Mouse (Mus musculus): ENCODE data around the gene H2-T22.
"Not testable (repeated sequence)": the region's sequence is repeated elsewhere in the genome, so short reads cannot be mapped to it uniquely, and the experiment has no call there.

H2-T22 gene

GRCm38 (mm10) chr17:36042610-36043169, at the start of gene H2-T22, which contains the start of gene Gm6034:
TSS of gene H2-T22 (minus strand) at chr17:36042747.
TSS of gene Gm6034 (plus strand) at chr17:36042961.
- DNase-seq (ENCODE audit: extremely low read depth, low read depth, low spot score), result peak; percentile 50

DNA sequence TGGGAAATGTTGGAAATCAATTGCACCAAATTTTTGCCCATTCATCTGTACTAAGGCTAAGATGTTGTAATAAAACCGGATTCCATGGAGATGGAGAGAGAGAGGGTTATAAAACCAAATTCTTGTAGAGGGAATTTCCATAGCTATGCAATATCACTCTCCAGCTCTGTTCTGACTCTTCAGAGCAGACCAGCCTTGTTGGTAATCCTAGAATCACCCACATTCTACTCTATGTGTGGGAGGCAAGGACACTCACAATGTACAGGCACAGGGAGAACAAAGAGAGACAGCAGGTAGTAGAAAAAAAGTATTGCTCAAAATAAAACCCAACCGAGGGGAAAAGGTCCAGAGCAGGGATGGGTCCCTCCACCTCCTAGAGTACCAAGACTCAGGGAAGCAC, 49.4 kb upstream of the H2-T22 start:
- not testable (repeated sequence) for DNase-seq (ENCODE audit: extremely low read depth, low read depth, low spot score)

DNA sequence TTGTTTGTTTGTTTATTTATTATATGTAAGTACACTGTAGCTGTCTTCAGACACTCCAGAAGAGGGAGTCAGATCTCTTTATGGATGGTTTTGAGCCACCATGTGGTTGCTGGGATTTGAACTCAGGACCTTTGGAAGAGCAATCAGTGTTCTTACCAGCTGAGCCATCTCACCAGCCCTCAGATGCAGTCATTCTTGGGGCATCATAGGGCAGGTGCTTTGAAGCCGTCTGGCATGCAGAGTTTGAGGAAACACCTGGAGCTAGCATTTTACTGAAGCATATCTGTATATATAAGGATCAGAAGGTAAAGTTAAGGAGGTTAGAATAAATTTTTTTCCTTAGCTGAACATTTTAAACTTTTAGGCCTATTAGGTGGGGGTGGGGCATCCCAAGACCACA, 43.4 kb upstream of the H2-T22 start:
- DNase-seq (ENCODE audit: extremely low read depth, low read depth, low spot score), result not testable (repeated sequence)

DNA sequence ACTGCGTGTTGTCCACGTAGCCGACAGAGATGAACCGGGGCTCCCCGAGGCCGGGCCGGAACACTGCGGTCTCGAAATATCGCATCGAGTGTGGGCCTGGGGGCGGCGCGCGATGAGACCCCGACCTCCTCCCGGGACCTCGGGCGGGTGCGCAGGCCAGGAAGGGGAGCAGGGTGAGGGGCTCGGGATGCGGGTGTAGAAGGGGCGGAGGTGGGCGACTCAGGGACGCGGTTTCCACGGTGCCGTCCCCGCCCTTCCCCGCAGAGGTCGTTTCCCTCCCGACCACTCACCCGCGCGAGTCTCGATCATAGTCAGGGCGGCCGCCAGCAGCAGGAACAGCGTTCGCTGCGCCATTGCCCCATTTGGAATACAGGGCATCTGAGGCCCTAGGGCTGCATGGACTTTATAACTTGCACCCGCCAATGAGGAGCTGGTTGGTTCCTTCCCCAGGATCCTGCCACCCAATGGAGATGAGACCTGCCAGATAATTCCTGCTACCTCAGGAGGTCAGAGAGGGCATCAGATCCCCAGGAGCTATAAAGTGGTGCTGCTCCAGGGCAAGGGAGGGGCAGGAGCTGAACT, 41.4 kb upstream of the H2-T22 start:
- DNase-seq (ENCODE audit: extremely low read depth, low read depth, low spot score), result no peak

- DNase-seq (ENCODE audit: extremely low read depth, low read depth, low spot score), result no peak
Measured at GRCm38 (mm10) chr17:36083266-36083869, 40.8 kb upstream of the H2-T22 start.

GRCm38 (mm10) chr17:36082519-36083232, 40.1 kb upstream of the H2-T22 start:
- not testable (repeated sequence) for DNase-seq (ENCODE audit: extremely low read depth, low read depth, low spot score)

GRCm38 (mm10) chr17:36081901-36082300, 39.4 kb upstream of the H2-T22 start:
- not testable (repeated sequence) for DNase-seq (ENCODE audit: extremely low read depth, low read depth, low spot score)

DNA sequence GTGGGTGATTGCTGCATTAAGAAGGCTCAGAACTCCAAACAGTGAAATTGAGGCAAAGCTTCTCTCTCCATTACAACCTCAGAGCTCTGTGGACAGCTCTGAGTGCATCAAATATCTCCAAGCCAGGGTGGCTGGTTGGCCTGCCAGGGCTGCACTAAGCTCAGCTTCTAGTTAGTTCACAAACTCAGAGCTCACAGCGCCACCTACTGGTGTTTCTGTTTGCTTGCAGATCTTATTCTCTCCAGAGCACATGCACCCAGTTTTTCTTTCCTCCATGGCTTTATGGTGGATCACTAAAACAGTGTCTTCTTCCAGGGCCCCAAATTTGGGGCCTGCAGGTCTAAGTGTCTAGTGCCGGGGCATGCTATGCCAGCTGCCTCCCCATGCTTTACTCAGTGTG, 18.3 kb upstream of the H2-T22 start:
- DNase-seq (ENCODE audit: extremely low read depth, low read depth, low spot score), result no peak

- DNase-seq (ENCODE audit: extremely low read depth, low read depth, low spot score), result not testable (repeated sequence)
Measured at GRCm38 (mm10) chr17:36058362-36058761, 15.8 kb upstream of the H2-T22 start, which contains the start of gene Gm11127. TSS of gene Gm11127 (minus strand) at chr17:36058371.

DNA sequence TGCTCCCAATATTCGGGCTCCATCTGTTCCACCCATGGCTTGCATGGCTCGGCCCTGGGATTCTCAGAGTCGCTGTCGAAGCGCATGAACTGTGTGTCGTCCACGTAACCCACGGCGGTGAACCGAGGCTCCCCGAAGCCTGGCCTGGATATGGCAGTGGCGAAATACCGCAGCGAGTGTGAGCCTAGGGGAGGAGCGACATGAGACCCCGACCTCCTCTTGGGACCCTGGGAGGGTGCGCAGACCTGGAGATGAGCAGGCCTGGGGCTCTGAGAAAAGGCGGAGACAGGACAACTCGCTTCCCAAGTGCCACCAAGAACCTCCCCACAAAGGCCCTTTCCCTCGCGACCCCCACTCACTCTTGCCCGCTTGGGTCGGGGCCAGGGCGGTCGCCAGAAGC, 15.4 kb upstream of the H2-T22 start:
- not testable (repeated sequence) for DNase-seq (ENCODE audit: extremely low read depth, low read depth, low spot score)

DNA sequence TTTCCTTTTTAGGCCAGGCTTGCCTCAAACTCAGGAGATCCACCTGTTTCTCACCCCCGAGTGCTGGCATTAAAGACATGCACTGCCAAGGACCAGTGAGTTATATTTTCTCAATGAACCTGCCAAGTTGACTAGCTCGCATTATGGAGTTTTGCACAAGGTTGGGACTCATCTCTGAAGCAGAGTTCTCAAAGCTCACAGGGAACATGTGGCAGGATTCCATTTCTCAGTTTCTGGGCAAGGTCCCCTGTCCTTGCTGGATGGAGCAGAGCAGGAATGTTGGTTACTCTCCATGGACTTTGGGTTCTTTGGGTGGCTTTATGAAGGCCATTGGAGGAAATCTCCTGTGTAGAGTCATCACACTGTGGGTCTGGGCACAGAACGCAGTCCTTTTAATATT, 739 bp upstream of the H2-T22 start:
- DNase-seq (ENCODE audit: extremely low read depth, low read depth, low spot score), result no peak

- DNase-seq (ENCODE audit: extremely low read depth, low read depth, low spot score), result not testable (repeated sequence)
Measured at GRCm38 (mm10) chr17:36042055-36042454, 492 bp downstream of the H2-T22 start.

GRCm38 (mm10) chr17:36040604-36041003, 1.9 kb downstream of the H2-T22 start:
- DNase-seq (ENCODE audit: extremely low read depth, low read depth, low spot score), result not testable (repeated sequence)

DNA sequence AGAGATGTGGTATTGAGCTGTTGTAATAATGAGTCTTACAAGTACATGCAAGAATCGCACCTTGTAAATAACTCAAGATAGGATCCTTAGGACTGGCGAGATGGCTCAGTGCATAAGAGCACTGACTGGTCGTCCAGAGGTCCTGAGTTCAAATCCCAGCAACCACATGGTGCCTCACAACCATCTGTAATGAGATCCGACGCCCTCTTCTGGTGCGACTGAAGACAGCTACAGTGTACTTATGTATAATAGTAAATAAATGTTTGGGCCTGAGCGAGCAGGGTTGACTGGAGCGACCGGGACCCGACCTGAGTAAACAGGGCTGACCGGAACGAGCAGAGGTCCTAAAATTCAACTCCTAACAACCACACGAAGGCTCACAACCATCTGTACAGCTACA, 6.4 kb downstream of the H2-T22 start:
- DNase-seq (ENCODE audit: extremely low read depth, low read depth, low spot score), result not testable (repeated sequence)

GRCm38 (mm10) chr17:36035010-36035638, 7.4 kb downstream of the H2-T22 start:
- not testable (repeated sequence) for DNase-seq (ENCODE audit: extremely low read depth, low read depth, low spot score)

GRCm38 (mm10) chr17:36034524-36034923, 8.0 kb downstream of the H2-T22 start:
- DNase-seq (ENCODE audit: extremely low read depth, low read depth, low spot score), result not testable (repeated sequence)

GRCm38 (mm10) chr17:36032351-36032875, 10.1 kb downstream of the H2-T22 start, which contains the start of gene H2-T23:
TSS of gene H2-T23 (minus strand) at chr17:36032855.
- not testable (repeated sequence) for DNase-seq (ENCODE audit: extremely low read depth, low read depth, low spot score)

- DNase-seq (ENCODE audit: extremely low read depth, low read depth, low spot score), result not testable (repeated sequence)
Measured at GRCm38 (mm10) chr17:36031583-36032331, 10.8 kb downstream of the H2-T22 start.

DNA sequence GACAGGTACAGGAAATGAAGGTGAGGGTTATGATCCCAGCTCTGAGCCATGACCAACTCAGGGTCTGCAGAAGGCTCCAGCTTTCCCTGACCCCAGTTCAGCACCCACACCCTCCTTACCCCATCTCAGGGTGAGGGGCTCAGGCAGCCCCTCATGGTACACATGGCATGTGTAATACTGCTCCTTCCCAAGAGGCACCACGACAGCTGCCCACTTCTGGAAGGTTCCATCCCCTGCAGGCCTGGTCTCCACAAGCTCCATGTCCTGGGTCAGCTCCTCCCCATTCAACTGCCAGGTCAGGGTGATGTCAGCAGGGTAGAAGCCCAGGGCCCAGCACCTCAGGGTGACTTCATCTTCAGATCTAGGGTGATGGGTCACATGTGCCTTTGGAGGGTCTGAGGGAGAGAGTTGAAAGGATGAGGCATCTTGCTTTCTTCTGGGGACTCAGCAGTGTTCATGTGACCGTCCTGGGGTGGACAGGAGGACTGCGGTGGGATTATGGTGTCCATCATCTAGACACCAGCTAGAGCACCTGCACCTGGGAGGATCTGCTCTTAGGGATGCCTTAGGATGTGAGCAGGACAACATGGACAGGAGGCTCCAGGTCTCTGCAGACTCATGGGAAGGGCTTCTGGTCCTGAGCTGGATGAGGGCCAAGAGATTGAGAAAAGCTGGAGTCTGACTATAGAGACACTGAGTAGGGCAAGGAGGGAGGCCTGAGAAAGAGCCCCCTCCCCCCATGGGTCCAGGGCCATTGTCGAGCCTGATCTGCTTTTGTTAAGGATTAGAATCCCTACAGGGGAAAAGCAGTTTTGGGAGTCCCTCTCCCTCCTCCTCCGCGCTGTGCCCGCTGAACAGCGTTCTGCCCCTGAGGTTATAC, 11.6 kb downstream of the H2-T22 start:
- not testable (repeated sequence) for DNase-seq (ENCODE audit: extremely low read depth, low read depth, low spot score)
